Mouse (Mus musculus) myocyte (in vitro differentiated cells): Measurements from ENCODE around the gene Nhlrc3. TPM values are rescaled to one million over a fixed set of nuclear protein-coding genes. Genes with fewer than 3 reads are reported as not detected.

Experiments used
- H3K27me3 ChIP-seq: one replicate; pipeline ENCODE4 v1.6.1; 2011; ENCODE audit not compliant: control insufficient read depth, insufficient read depth, insufficient read length
- H3K36me3 ChIP-seq: one replicate; pipeline ENCODE4 v1.6.1; 2011; ENCODE audit not compliant: control insufficient read depth, insufficient read depth
- H3K4me2 ChIP-seq: one replicate; pipeline ENCODE4 v1.6.1; 2011; ENCODE audit warnings: low read depth, control low read depth
- H3K4me3 ChIP-seq: one replicate; pipeline ENCODE4 v1.5.1; 2011; ENCODE audit warnings: mild to moderate bottlenecking, control low read depth, moderate library complexity
- H3K79me2 ChIP-seq: one replicate; pipeline ENCODE4 v1.6.1; 2011; ENCODE audit not compliant: control insufficient read depth, insufficient read depth
- H3ac ChIP-seq: one replicate; pipeline ENCODE4 v1.6.1; 2011; ENCODE audit not compliant: control insufficient read depth, insufficient read length
- CEBPB ChIP-seq: IDR thresholded peaks from 2 replicates; pipeline ENCODE4 v1.6.1; 2011; ENCODE audit warnings: mild to moderate bottlenecking, moderate library complexity; ENCODE audit not compliant: poor library complexity, insufficient read depth, severe bottlenecking
- E2F4 ChIP-seq: IDR thresholded peaks from one replicate; pipeline ENCODE4 v1.6.1; 2011; ENCODE audit warnings: mild to moderate bottlenecking, control low read depth, moderate library complexity; ENCODE audit not compliant: insufficient read depth
- MAX ChIP-seq: IDR thresholded peaks from one replicate; pipeline ENCODE4 v1.6.1; 2011; ENCODE audit warnings: low read depth, mild to moderate bottlenecking, control low read depth
- MYOD1 ChIP-seq, 3 experiments: IDR thresholded peaks; one replicate each; pipeline ENCODE4 v1.6.1; 2011; ENCODE audit warnings: control low read depth in 2 of 3, low read depth in 2 of 3, mild to moderate bottlenecking in 2 of 3, moderate library complexity in 1 of 3; ENCODE audit not compliant: insufficient read length in 2 of 3, control insufficient read depth in 1 of 3
- MYOG ChIP-seq, 3 experiments: IDR thresholded peaks; one replicate each; pipeline ENCODE4 v1.6.1; 2011; ENCODE audit warnings: control low read depth in 2 of 3, low read depth in 2 of 3, mild to moderate bottlenecking in 2 of 3; ENCODE audit not compliant: insufficient read length in 2 of 3, control insufficient read depth in 1 of 3, insufficient read depth in 1 of 3
- POLR2A ChIP-seq: IDR thresholded peaks from one replicate; pipeline ENCODE4 v1.6.1; 2011; ENCODE audit warnings: low read depth, mild to moderate bottlenecking, control low read depth, moderate library complexity; ENCODE audit not compliant: insufficient read length
- POLR2AphosphoS2 ChIP-seq: IDR thresholded peaks from one replicate; pipeline ENCODE4 v1.6.1; 2011; ENCODE audit warnings: low read depth, control low read depth; ENCODE audit not compliant: insufficient read length
- REST ChIP-seq: IDR thresholded peaks from one replicate; pipeline ENCODE4 v1.6.1; 2011; ENCODE audit warnings: mild to moderate bottlenecking, control low read depth, moderate library complexity; ENCODE audit not compliant: insufficient read depth, insufficient read length
- SRF ChIP-seq: IDR thresholded peaks from one replicate; pipeline ENCODE4 v1.6.1; 2011; ENCODE audit warnings: low read depth; ENCODE audit not compliant: control insufficient read depth, insufficient read length
- TCF12 ChIP-seq: IDR thresholded peaks from one replicate; pipeline ENCODE4 v1.6.1; 2011; ENCODE audit warnings: mild to moderate bottlenecking, control low read depth; ENCODE audit not compliant: poor library complexity, insufficient read depth, severe bottlenecking
- TCF3 ChIP-seq: IDR thresholded peaks from one replicate; pipeline ENCODE4 v1.6.1; 2011; ENCODE audit warnings: low read depth, control low read depth; ENCODE audit not compliant: insufficient read length
- USF1 ChIP-seq: IDR thresholded peaks from one replicate; pipeline ENCODE4 v1.6.1; 2011; ENCODE audit warnings: low read depth, mild to moderate bottlenecking, control low read depth, moderate library complexity
- polyA plus RNA-seq: library from polyadenylated mRNA; unstranded; fragments of >200 nt; fragmentation: generic; extraction: Trizol; gene quantifications from one replicate; pipeline ENCODE4 v1.2.1, GENCODE M21; 2012; ENCODE audit warnings: missing spikeins

The Nhlrc3 gene
- polyA plus RNA-seq, 1 experiment, result 3.7 TPM

DNA sequence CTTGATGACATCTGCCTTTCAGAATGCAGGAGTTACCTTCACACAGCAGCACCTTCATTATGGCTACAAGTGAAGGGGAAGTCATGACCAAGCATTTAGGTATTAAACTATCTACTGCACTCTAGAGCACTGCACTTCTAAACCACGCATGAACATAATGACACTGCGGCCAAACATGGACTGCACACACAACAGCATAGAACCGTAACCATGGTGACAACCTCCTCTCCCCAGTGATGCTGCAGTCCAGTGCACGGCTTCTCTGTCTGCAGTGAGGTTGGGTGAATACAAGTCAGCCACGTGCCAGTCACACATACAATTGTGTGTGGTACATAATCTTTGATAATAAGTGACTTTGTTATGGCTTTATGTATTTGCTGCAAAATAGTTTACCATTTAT, 17.6 kb downstream of the Nhlrc3 start:
- no peak overlapping the region for H3K4me2 ChIP-seq
- no peak overlapping the region for H3K4me3 ChIP-seq
- TF ChIP-seq POLR2AphosphoS2 (no peak), MAX (no peak), USF1 (no peak), TCF12 (no peak), POLR2A (no peak), MYOD1 (IDR thresholded peaks at IDR 0.05; ENCODE audit: control insufficient read depth in 1 of 3, insufficient read length in 2 of 3, low read depth in 2 of 3) (no peak)
- H3ac ChIP-seq, result no peak overlapping the region
- no peaks in the 10 kb centered on the region for H3K27me3 ChIP-seq
- peaks cover 10% of the 10 kb centered on the region for H3K36me3 ChIP-seq
- H3K79me2 ChIP-seq, result no peaks in the 10 kb centered on the region

DNA sequence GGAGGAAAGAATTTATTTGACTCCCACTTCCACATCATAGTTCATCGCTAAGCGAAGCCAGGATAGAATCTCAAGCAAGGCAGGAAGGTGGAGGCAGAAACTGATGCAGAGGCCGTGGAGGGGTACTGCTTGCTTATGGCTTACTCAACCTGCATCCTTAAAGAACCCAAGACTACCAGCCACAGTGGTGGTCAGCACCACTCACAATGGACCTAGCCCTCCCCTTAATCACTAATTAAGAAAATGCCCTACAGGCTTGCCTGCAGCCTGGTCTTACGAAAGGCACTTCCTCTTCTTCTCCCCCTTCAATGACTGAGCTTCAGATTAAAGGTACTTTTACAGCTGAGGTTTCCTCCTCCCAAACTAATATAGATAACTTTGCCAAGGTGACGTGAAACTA, 26.6 kb downstream of the Nhlrc3 start:
- Histone ChIP-seq H3ac (no peak overlapping the region), H3K79me2 (no peaks in the 10 kb centered on the region), H3K4me2 (no peak overlapping the region), H3K36me3 (no peaks in the 10 kb centered on the region), H3K4me3 (no peak overlapping the region), H3K27me3 (no peaks in the 10 kb centered on the region)
- TF ChIP-seq USF1 (no peak), MAX (no peak), SRF (no peak), MYOD1 (IDR thresholded peaks at IDR 0.05; ENCODE audit: control insufficient read depth in 1 of 3, insufficient read length in 2 of 3, low read depth in 2 of 3) (no peak), POLR2AphosphoS2 (no peak)

DNA sequence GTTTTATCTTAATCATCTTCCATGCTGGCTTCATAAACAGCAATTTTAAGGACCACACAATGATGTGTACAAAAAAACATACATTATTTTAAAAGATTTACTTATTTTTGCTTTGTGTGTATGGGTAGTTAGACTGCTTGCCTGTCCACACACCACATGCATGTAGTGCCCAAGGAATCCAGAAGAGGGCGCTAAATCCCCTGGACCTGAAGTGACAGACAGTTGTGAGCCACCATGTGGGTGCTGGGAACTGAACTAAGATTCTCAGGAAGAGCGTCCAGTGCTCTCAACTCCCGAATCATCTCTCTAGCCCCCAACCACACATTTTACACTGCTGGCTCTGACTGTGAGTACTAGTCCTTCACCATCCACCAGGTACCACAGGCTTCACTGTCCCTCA, 28.5 kb downstream of the Nhlrc3 start:
- Histone ChIP-seq H3ac (no peak overlapping the region), H3K79me2 (no peaks in the 10 kb centered on the region), H3K4me3 (no peak overlapping the region), H3K27me3 (no peaks in the 10 kb centered on the region), H3K4me2 (no peak overlapping the region), H3K36me3 (no peaks in the 10 kb centered on the region)
- no peak for TF ChIP-seq SRF
- TF ChIP-seq TCF12, result no peak
- TF ChIP-seq REST, result no peak
- no peak for TF ChIP-seq CEBPB
- TF ChIP-seq TCF3, result no peak
- no peak for TF ChIP-seq MAX
- TF ChIP-seq MYOD1 (IDR thresholded peaks at IDR 0.05; ENCODE audit: control insufficient read depth in 1 of 3, insufficient read length in 2 of 3, low read depth in 2 of 3), result no peak
- no peak for TF ChIP-seq POLR2A
- TF ChIP-seq E2F4, result no peak
- TF ChIP-seq MYOG (IDR thresholded peaks at IDR 0.05; ENCODE audit: control insufficient read depth in 1 of 3, insufficient read depth in 1 of 3, insufficient read length in 2 of 3, low read depth in 2 of 3), result no peak
- no peak for TF ChIP-seq POLR2AphosphoS2
- TF ChIP-seq USF1, result no peak

- no peak overlapping the region for H3K4me2 ChIP-seq
- H3K79me2 ChIP-seq, result no peaks in the 10 kb centered on the region
- TF ChIP-seq SRF (no peak), TCF3 (no peak), POLR2AphosphoS2 (no peak), MYOD1 (IDR thresholded peaks at IDR 0.05; ENCODE audit: control insufficient read depth in 1 of 3, insufficient read length in 2 of 3, low read depth in 2 of 3) (no peak)
- no peaks in the 10 kb centered on the region for H3K27me3 ChIP-seq
- H3K36me3 ChIP-seq, result no peaks in the 10 kb centered on the region
- no peak overlapping the region for H3K4me3 ChIP-seq
- H3ac ChIP-seq, result no peak overlapping the region
These were observed 39.6 kb downstream of the Nhlrc3 start for GRCm38 (mm10) chr3:53423576-53423975.

- H3K79me2 ChIP-seq, result no peaks in the 10 kb centered on the region
- no peak overlapping the region for H3ac ChIP-seq
- no peak overlapping the region for H3K4me2 ChIP-seq
- H3K4me3 ChIP-seq, result no peak overlapping the region
- TF ChIP-seq POLR2AphosphoS2 (no peak), MYOG (IDR thresholded peaks at IDR 0.05; ENCODE audit: control insufficient read depth in 1 of 3, insufficient read depth in 1 of 3, insufficient read length in 2 of 3, low read depth in 2 of 3) (no peak), USF1 (no peak), E2F4 (no peak), MAX (no peak), CEBPB (no peak), MYOD1 (IDR thresholded peaks at IDR 0.05; ENCODE audit: control insufficient read depth in 1 of 3, insufficient read length in 2 of 3, low read depth in 2 of 3) (no peak), POLR2A (no peak), TCF3 (no peak), SRF (no peak), REST (no peak), TCF12 (no peak)
- H3K27me3 ChIP-seq, result no peaks in the 10 kb centered on the region
- no peaks in the 10 kb centered on the region for H3K36me3 ChIP-seq
These were observed 40.4 kb downstream of the Nhlrc3 start for GRCm38 (mm10) chr3:53422691-53423090.
